Mouse (Mus musculus) heart, adult 8-10 months (tissue): Measurements from ENCODE around the gene Prmt8. TPM values are rescaled to one million over a fixed set of nuclear protein-coding genes. Genes with fewer than 3 reads are reported as not detected.
A peak's percentile ranks its signal among the peaks of the same experiment; 100 is the strongest.

Source experiments
- DNase-seq: peaks from one replicate; pipeline ENCODE4 v3.0.0; 2022; ENCODE audit warnings: low spot score
- total RNA-seq, 4 experiments: library from RNA; stranded (reverse); gene quantifications; 2 replicates each; pipeline ENCODE4 v1.2.4; 2022

The Prmt8 gene
- total RNA-seq, 4 experiments from 2014 or later = not detected

GRCm38 (mm10) chr6:127740711-127741110, 28.6 kb downstream of the Prmt8 start:
- no peak for DNase-seq

- no peak for DNase-seq
Observed at GRCm38 (mm10) chr6:127739921-127740320, 29.4 kb downstream of the Prmt8 start.

GRCm38 (mm10) chr6:127735130-127735981, 33.9 kb downstream of the Prmt8 start:
- DNase-seq = no peak

GRCm38 (mm10) chr6:127723126-127723525, 46.1 kb downstream of the Prmt8 start:
- no peak for DNase-seq

- no peak for DNase-seq
Observed at GRCm38 (mm10) chr6:127719875-127720274, 49.4 kb downstream of the Prmt8 start.

- DNase-seq = no peak
Observed at GRCm38 (mm10) chr6:127717239-127718137, 51.8 kb downstream of the Prmt8 start.

- no peak for DNase-seq
Observed at GRCm38 (mm10) chr6:127715428-127715827, 53.8 kb downstream of the Prmt8 start.

GRCm38 (mm10) chr6:127714906-127715305, 54.4 kb downstream of the Prmt8 start:
- no peak for DNase-seq

GRCm38 (mm10) chr6:127708218-127708628, 61.0 kb downstream of the Prmt8 start:
- no peak for DNase-seq

GRCm38 (mm10) chr6:127701036-127701783, 68.1 kb downstream of the Prmt8 start:
- no peak for DNase-seq

GRCm38 (mm10) chr6:127693681-127694080, 75.6 kb downstream of the Prmt8 start:
- no peak for DNase-seq

- DNase-seq = no peak
Observed at GRCm38 (mm10) chr6:127692298-127692697, 77.0 kb downstream of the Prmt8 start.

GRCm38 (mm10) chr6:127687181-127687860, 82.0 kb downstream of the Prmt8 start:
- DNase-seq = no peak

- DNase-seq = no peak
Observed at GRCm38 (mm10) chr6:127684981-127685380, 84.3 kb downstream of the Prmt8 start.

- DNase-seq = no peak
Observed at GRCm38 (mm10) chr6:127683561-127683960, 85.7 kb downstream of the Prmt8 start.

GRCm38 (mm10) chr6:127680784-127681183, 88.5 kb downstream of the Prmt8 start:
- DNase-seq = no peak

- no peak for DNase-seq
Observed at GRCm38 (mm10) chr6:127678998-127679397, 90.3 kb downstream of the Prmt8 start.

GRCm38 (mm10) chr6:127678320-127678719, 91.0 kb downstream of the Prmt8 start:
- no peak for DNase-seq

- DNase-seq = no peak
Observed at GRCm38 (mm10) chr6:127676866-127677265, 92.4 kb downstream of the Prmt8 start.

GRCm38 (mm10) chr6:127672071-127672470, 97.2 kb downstream of the Prmt8 start:
- peak; percentile 10 for DNase-seq

GRCm38 (mm10) chr6:127670031-127670430, 99.2 kb downstream of the Prmt8 start:
- DNase-seq = no peak
